Mouse (Mus musculus): ENCODE measurements at regions not wholly inside any gene's neighbourhood (a gene's known extent, or its start where the extent isn't known, plus 50 kb on each side); places are given as distances from the start of the nearest gene placed in this dataset.

DNA sequence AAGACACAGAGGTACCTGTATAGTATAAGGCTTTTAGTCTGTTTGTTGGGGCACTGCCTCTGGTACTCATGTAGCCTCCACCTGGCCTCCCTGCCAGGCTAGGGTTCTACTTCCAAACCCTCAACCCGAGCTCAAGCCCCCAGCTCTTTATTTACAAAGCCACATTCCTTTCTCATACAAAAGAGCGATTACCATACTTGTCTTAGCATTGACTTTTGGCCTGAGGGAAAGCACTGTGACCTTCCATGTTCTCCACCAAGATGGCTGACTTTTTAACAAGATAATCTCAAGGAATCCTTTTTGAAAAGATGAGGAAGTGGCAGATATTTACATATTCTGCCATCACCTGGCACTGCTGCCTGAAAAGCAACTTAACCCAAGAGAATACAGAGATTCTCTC is 747.8 kb upstream of the Gm38303 start:
- H3K9ac ChIP-seq (ENCODE audit: control insufficient read depth, low read depth, low read length, poor library complexity, severe bottlenecking), result no peak overlapping the region
- H3K27ac ChIP-seq (ENCODE audit: control insufficient read depth, low read depth, low read length), result no peak overlapping the region
- H3K4me1 ChIP-seq (ENCODE audit: control insufficient read depth in 1 of 2, insufficient read depth in 2 of 2, low read length in 2 of 2), result no peaks in the 10 kb centered on the region
- DNase-seq (ENCODE audit: low read depth, low spot score), result no peak
- no peak overlapping the region for H3K4me3 ChIP-seq (ENCODE audit: control insufficient read depth in 1 of 2, insufficient read depth in 1 of 2, low read depth in 2 of 2, low read length in 2 of 2)
- no peaks in the 10 kb centered on the region for H3K9me3 ChIP-seq (replicated peaks; ENCODE audit: insufficient read depth, low read length)
- H3K36me3 ChIP-seq (ENCODE audit: control insufficient read depth in 1 of 2, insufficient read depth in 2 of 2, low read length in 2 of 2), result no peaks in the 10 kb centered on the region
- no peaks in the 10 kb centered on the region for H3K79me2 ChIP-seq (ENCODE audit: control insufficient read depth, insufficient read depth, low read length, poor library complexity)
- TF ChIP-seq CTCF (IDR thresholded peaks at IDR 0.05 in 2 of 3, conservative IDR thresholded peaks at IDR 0.05 in 1 of 3; ENCODE audit: control insufficient read depth in 1 of 3, insufficient read depth in 1 of 3, low read depth in 2 of 3, low read length in 3 of 3, poor library complexity in 1 of 3, severe bottlenecking in 1 of 3) (no peak), POLR2AphosphoS5 (IDR thresholded peaks at IDR 0.05; ENCODE audit: borderline replicate concordance, low read depth, low read length) (no peak), ELF1 (IDR thresholded peaks at IDR 0.05; ENCODE audit: low read depth, low read length) (no peak), MAZ (IDR thresholded peaks at IDR 0.05; ENCODE audit: low read depth, low read length) (no peak), MXI1 (IDR thresholded peaks at IDR 0.05; ENCODE audit: low read depth, low read length) (no peak), TBP (IDR thresholded peaks at IDR 0.05; ENCODE audit: low read depth, low read length) (no peak), NRF1 (IDR thresholded peaks at IDR 0.05; ENCODE audit: insufficient read depth, low read depth, low read length, poor library complexity, severe bottlenecking) (no peak), ETS1 (IDR thresholded peaks at IDR 0.05; ENCODE audit: low read depth, low read length) (no peak), RAD21 (IDR thresholded peaks at IDR 0.05; ENCODE audit: low read depth, low read length) (no peak), ZNF384 (IDR thresholded peaks at IDR 0.05; ENCODE audit: low read depth, low read length) (no peak), ZMIZ1 (IDR thresholded peaks at IDR 0.05; ENCODE audit: low read depth, low read length) (no peak), ZC3H11A (IDR thresholded peaks at IDR 0.05; ENCODE audit: low read depth, low read length) (no peak)
- H3K27me3 ChIP-seq (ENCODE audit: control insufficient read depth in 1 of 2, insufficient read depth in 2 of 2, low read length in 2 of 2), result no peaks in the 10 kb centered on the region

DNA sequence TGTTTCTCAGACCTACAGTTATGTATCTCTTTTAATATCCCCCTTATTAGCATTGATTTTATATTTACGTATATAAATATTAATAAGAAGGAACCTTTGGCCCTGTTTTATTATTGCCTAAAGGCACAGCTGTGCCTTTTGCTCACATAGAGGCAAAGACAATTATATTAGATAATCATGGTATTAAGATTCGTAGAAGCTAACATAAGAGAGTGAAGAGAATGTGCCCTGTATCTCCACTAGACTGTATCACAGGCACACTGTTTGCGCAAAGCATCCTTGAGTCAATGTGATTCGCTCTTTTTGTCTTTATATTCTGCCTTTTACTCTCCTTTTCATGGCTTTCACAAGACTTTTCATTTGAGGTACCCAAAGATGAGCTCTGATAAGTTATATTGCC is 738.5 kb upstream of the Gm38303 start:
- DNase-seq (ENCODE audit: low read depth, low spot score), result no peak
- no peak for TF ChIP-seq CHD2 (IDR thresholded peaks at IDR 0.05; ENCODE audit: low read length)
- TF ChIP-seq RAD21 (IDR thresholded peaks at IDR 0.05; ENCODE audit: low read depth, low read length), result no peak
- TF ChIP-seq MEF2A (IDR thresholded peaks at IDR 0.05; ENCODE audit: extremely low read depth, insufficient replicate concordance, low read depth, low read length, poor library complexity, severe bottlenecking), result no peak
- TF ChIP-seq MYB (IDR thresholded peaks at IDR 0.05; ENCODE audit: low read depth, low read length), result no peak
- TF ChIP-seq USF1 (IDR thresholded peaks at IDR 0.05; ENCODE audit: low read depth, low read length), result no peak
- TF ChIP-seq HCFC1 (IDR thresholded peaks at IDR 0.05; ENCODE audit: low read depth, low read length), result no peak
- no peak for TF ChIP-seq CHD1 (IDR thresholded peaks at IDR 0.05; ENCODE audit: low read depth, low read length)
- TF ChIP-seq SIN3A (IDR thresholded peaks at IDR 0.05; ENCODE audit: low read length), result no peak
- no peak for TF ChIP-seq UBTF (IDR thresholded peaks at IDR 0.05; ENCODE audit: borderline replicate concordance, insufficient read depth, low read depth, low read length)
- no peak for TF ChIP-seq BHLHE40 (IDR thresholded peaks at IDR 0.05; ENCODE audit: borderline replicate concordance, low read depth, low read length)
- TF ChIP-seq MAX (IDR thresholded peaks at IDR 0.05; ENCODE audit: low read length), result no peak
- TF ChIP-seq RCOR1 (IDR thresholded peaks at IDR 0.05; ENCODE audit: low read depth, low read length), result no peak
- TF ChIP-seq MXI1 (IDR thresholded peaks at IDR 0.05; ENCODE audit: low read depth, low read length), result no peak
- no peak for TF ChIP-seq ETS1 (IDR thresholded peaks at IDR 0.05; ENCODE audit: low read depth, low read length)
- TF ChIP-seq USF2 (IDR thresholded peaks at IDR 0.05; ENCODE audit: borderline replicate concordance in 1 of 2, insufficient read depth in 1 of 2, low read depth in 1 of 2, low read length in 2 of 2), result no peak
- Histone ChIP-seq H3K4me1 (ENCODE audit: control insufficient read depth in 1 of 2, insufficient read depth in 2 of 2, low read length in 2 of 2) (no peaks in the 10 kb centered on the region), H3K9me3 (replicated peaks; ENCODE audit: insufficient read depth, low read length) (no peaks in the 10 kb centered on the region), H3K4me3 (ENCODE audit: control insufficient read depth in 1 of 2, insufficient read depth in 1 of 2, low read depth in 2 of 2, low read length in 2 of 2) (no peak overlapping the region), H3K79me2 (ENCODE audit: control insufficient read depth, insufficient read depth, low read length, poor library complexity) (no peaks in the 10 kb centered on the region), H3K27me3 (ENCODE audit: control insufficient read depth in 1 of 2, insufficient read depth in 2 of 2, low read length in 2 of 2) (no peaks in the 10 kb centered on the region), H3K36me3 (ENCODE audit: control insufficient read depth in 1 of 2, insufficient read depth in 2 of 2, low read length in 2 of 2) (no peaks in the 10 kb centered on the region), H3K9ac (ENCODE audit: control insufficient read depth, low read depth, low read length, poor library complexity, severe bottlenecking) (no peak overlapping the region), H3K27ac (ENCODE audit: control insufficient read depth, low read depth, low read length) (no peak overlapping the region)

All from MEL (cell line).